Mouse (Mus musculus): ENCODE measurements around the gene Snw1. TPM values are rescaled to one million over a fixed set of nuclear protein-coding genes. Genes with fewer than 3 reads are reported as not detected.

Gene Snw1
- total and polyA plus RNA-seq, 2 experiments from 2014 or later: 25.5 to 88.7 TPM

DNA sequence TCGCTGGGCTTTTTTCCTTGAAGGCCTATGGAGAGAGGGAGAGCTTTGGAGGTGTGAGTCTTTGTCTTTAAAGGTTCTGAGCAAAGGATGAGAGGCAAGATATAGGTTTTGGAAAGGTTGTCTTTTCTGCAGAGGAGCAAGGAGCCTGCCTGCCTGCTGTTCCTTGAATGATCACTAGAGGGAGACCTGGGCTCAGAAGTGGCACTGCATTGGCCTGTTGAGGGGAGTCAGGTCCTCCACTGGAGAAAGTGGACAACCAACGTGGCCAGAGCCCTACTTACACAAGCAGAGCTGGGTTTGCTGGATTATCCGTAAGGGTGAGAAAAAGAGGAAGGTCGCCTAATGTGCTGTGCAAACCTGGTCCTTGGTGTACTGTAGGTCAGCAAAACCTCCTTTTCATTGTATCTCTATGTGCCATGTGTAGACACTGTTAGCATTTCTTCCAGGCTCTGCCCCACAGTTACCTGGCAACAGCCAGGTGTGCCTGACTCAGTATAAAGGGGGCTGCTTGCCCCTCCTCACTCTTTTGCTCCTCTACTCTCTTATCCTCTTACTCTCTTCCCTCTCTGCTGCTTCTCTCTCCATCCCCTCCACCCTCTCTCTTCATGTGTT lies 58.8 kb downstream of the Snw1 start:
- H3K36me3 ChIP-seq (ENCODE audit: insufficient read depth, low read length): no peaks in the 10 kb centered on the region
- H3K27me3 ChIP-seq (ENCODE audit: insufficient read depth, low read length): no peaks in the 10 kb centered on the region
- DNase-seq (ENCODE audit: low spot score) (peak; percentile 82), ATAC-seq (peak; percentile 72)
- H3K4me3 ChIP-seq (ENCODE audit: low read length): no peak overlapping the region
- no peaks in the 10 kb centered on the region for H3K9me3 ChIP-seq (ENCODE audit: low read length)
- no peak overlapping the region for H3K9ac ChIP-seq (replicated peaks; ENCODE audit: low read length)
- H3K4me2 ChIP-seq (ENCODE audit: low read depth, low read length): no peak overlapping the region
- WGBS: 26% methylated on average over 4 of the region's 4 CpGs
- H3K27ac ChIP-seq: no peak overlapping the region
- H3K4me1 ChIP-seq (ENCODE audit: insufficient read depth, low read length): no peaks in the 10 kb centered on the region
- peak; percentile 96 for TF ChIP-seq CTCF (IDR thresholded peaks at IDR 0.05; ENCODE audit: low read depth)

DNA sequence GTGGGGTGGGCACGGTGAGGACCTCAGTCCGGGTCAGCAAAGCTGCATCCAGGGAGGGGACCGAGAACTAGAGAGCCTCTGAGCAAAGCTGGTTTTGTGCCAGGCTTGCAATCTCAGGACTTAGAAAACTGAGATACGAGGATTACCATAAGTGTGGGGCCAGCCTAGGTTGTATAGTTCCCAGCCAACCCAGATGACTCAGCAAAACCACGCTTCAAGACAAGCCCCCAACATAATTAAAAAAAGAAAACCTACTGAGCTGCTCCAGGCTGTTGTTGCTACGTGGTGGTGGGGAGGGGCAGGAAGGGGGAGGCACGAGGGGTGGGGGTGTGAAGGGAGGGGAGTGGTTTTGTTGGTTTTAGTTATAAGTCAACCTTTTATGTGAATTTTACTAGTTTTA lies 61.1 kb downstream of the Snw1 start:
- DNase-seq (ENCODE audit: low spot score) (no peak), ATAC-seq (no peak)
- 56% methylated on average over 7 of the region's 7 CpGs for WGBS
- Histone ChIP-seq H3K4me1 (ENCODE audit: insufficient read depth, low read length) (no peaks in the 10 kb centered on the region), H3K4me3 (ENCODE audit: low read length) (no peak overlapping the region), H3K36me3 (ENCODE audit: insufficient read depth, low read length) (no peaks in the 10 kb centered on the region), H3K27ac (no peak overlapping the region), H3K4me2 (ENCODE audit: low read depth, low read length) (no peak overlapping the region), H3K27me3 (ENCODE audit: insufficient read depth, low read length) (no peaks in the 10 kb centered on the region), H3K9me3 (ENCODE audit: low read length) (no peaks in the 10 kb centered on the region), H3K9ac (replicated peaks; ENCODE audit: low read length) (no peak overlapping the region)
- no peak for TF ChIP-seq CTCF (IDR thresholded peaks at IDR 0.05; ENCODE audit: low read depth)

DNA sequence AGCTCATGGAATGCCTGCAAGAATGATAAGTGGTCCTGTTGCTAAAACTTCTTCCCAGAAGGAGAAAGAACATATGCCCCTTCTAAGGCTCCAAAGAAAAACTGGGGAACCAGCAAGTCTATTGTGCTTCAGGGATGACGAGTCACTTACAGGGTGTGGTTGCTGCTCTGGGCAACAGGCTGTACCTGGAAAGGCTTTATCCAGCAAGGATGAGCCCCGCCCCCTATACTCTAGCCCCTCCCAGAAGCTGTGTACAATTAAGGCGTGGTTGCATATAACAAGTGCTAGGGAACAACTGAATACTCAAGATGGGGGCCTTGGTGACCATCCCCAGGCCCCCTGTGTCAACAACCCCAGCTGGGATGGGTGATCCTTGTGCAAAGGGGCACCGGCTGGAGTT lies 63.0 kb downstream of the Snw1 start:
- Histone ChIP-seq H3K9ac (replicated peaks; ENCODE audit: low read length) (no peak overlapping the region), H3K36me3 (ENCODE audit: insufficient read depth, low read length) (no peaks in the 10 kb centered on the region), H3K27me3 (ENCODE audit: insufficient read depth, low read length) (no peaks in the 10 kb centered on the region), H3K9me3 (ENCODE audit: low read length) (no peaks in the 10 kb centered on the region), H3K27ac (no peak overlapping the region), H3K4me1 (ENCODE audit: insufficient read depth, low read length) (no peaks in the 10 kb centered on the region), H3K4me2 (ENCODE audit: low read depth, low read length) (no peak overlapping the region), H3K4me3 (ENCODE audit: low read length) (no peak overlapping the region)
- DNase-seq (ENCODE audit: low spot score): no peak
- ATAC-seq: no peak
- no peak for TF ChIP-seq CTCF (IDR thresholded peaks at IDR 0.05; ENCODE audit: low read depth)
- WGBS: 85% methylated on average over 4 of the region's 4 CpGs

DNA sequence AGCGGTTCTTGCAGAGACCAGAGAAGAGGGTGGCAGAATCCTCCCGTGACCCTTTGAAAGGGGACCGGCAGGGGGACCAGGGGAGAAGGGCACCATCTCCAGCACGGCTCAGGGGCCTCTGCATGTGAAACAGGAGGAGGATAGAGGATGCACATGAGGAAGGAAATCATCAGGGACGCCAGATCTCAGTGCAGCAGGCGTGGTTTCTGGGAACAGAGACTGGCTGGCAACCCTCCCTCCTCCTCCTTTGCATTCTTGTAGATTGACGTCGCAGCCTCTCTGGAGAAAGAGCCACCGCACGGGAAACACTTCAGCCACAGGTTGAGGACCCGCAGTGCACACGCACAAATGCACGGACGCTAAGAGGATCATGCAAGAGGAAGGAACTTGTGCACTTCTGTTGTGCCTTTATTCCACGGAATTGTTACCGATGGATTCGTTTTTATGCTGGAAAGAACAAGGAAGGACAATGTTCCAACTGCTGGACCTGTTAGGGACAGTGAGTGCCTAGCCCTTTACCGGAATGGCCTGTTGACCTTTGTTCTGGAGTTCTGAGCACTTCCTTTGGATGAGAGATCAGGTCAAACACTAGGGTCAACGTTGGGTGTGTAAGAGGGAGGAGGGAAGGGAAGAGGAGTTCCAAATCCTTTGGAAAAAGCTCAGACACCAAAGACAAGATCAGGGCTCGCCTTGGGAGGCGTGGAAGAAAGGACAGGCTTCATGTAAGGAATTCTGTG lies 64.0 kb downstream of the Snw1 start:
- DNase-seq (ENCODE audit: low spot score): no peak
- Histone ChIP-seq H3K4me3 (ENCODE audit: low read length) (no peak overlapping the region), H3K27me3 (ENCODE audit: insufficient read depth, low read length) (no peaks in the 10 kb centered on the region), H3K4me2 (ENCODE audit: low read depth, low read length) (peak overlapping the region; percentile 29), H3K36me3 (ENCODE audit: insufficient read depth, low read length) (no peaks in the 10 kb centered on the region), H3K9me3 (ENCODE audit: low read length) (no peaks in the 10 kb centered on the region), H3K9ac (replicated peaks; ENCODE audit: low read length) (no peak overlapping the region), H3K4me1 (ENCODE audit: insufficient read depth, low read length) (no peaks in the 10 kb centered on the region), H3K27ac (no peak overlapping the region)
- 37% methylated on average over 21 of the region's 21 CpGs for WGBS
- ATAC-seq: no peak
- TF ChIP-seq CTCF (IDR thresholded peaks at IDR 0.05; ENCODE audit: low read depth): no peak

DNA sequence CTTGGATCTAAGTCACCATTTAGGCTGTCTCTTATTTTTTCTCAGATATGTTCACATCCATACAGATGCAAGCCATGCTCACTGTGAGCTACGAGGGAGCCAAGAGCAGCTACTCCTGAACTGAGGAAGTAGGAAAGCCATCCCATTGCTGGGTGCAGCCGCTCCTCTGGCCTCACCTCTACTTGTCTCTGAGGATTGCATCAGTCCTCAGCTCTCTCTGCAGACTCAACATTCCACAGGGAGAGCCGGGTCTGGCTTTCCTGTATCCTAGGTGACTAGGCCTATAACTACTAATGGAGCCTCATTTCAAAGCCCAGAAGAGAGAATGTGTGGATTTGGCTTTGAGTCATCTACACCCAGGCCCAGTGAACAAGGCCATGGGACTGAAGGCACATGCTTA lies 66.4 kb downstream of the Snw1 start:
- Histone ChIP-seq H3K27me3 (ENCODE audit: insufficient read depth, low read length) (no peaks in the 10 kb centered on the region), H3K4me3 (ENCODE audit: low read length) (no peak overlapping the region), H3K27ac (no peak overlapping the region), H3K9me3 (ENCODE audit: low read length) (no peaks in the 10 kb centered on the region), H3K4me2 (ENCODE audit: low read depth, low read length) (no peak overlapping the region), H3K4me1 (ENCODE audit: insufficient read depth, low read length) (no peaks in the 10 kb centered on the region), H3K36me3 (ENCODE audit: insufficient read depth, low read length) (no peaks in the 10 kb centered on the region), H3K9ac (replicated peaks; ENCODE audit: low read length) (no peak overlapping the region)
- no peak for TF ChIP-seq CTCF (IDR thresholded peaks at IDR 0.05; ENCODE audit: low read depth)
- DNase-seq (ENCODE audit: low spot score): no peak
- WGBS: 69% methylated on average over 3 of the region's 3 CpGs
- no peak for ATAC-seq

DNA sequence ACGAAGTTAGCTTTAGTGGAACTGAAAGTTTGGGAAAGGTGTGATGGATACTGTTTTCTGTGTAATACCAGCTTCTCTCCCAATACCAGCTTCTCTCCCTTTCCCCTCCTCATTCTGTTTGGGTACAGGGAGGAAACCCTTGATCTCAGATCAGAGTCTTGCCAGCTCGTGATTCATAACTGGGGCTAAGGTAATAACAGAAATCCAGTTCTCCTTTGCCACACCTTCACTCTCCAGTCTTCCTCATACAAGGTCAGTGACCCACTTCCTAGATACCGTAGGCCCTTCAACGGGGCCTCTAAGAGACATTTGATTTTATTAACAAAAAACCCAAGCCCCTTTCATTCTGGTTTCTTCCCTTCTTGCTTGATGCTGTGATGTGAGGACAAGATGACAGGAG lies 66.9 kb downstream of the Snw1 start:
- Histone ChIP-seq H3K9me3 (ENCODE audit: low read length) (no peaks in the 10 kb centered on the region), H3K36me3 (ENCODE audit: insufficient read depth, low read length) (no peaks in the 10 kb centered on the region), H3K9ac (replicated peaks; ENCODE audit: low read length) (no peak overlapping the region), H3K27ac (no peak overlapping the region), H3K4me3 (ENCODE audit: low read length) (no peak overlapping the region), H3K4me2 (ENCODE audit: low read depth, low read length) (no peak overlapping the region), H3K4me1 (ENCODE audit: insufficient read depth, low read length) (no peaks in the 10 kb centered on the region), H3K27me3 (ENCODE audit: insufficient read depth, low read length) (no peaks in the 10 kb centered on the region)
- 93% methylated on average over 4 of the region's 4 CpGs for WGBS
- DNase-seq (ENCODE audit: low spot score) (no peak), ATAC-seq (no peak)
- no peak for TF ChIP-seq CTCF (IDR thresholded peaks at IDR 0.05; ENCODE audit: low read depth)

DNA sequence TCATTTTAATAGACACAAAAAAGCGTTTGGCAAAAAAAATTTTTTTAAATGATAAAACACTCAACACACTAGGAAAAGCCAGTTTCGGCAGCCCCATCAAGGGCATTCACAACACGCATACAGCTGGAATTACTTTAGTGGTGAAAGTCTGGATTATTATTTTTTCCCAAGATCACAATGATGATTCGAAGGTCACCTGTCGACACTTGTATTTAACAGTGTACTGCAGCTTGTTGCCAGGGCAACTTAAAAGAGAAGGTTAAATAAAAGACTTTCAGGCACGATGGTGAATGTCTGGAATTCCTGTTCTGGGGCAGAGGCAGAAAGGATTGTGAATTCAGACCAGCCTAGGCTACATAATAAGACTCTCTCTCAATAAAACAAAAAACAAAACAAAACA lies 70.2 kb downstream of the Snw1 start:
- no peak for ATAC-seq
- H3K27me3 ChIP-seq (ENCODE audit: insufficient read depth, low read length): no peaks in the 10 kb centered on the region

More for the DNA sequence above, 70.2 kb downstream of the Snw1 start:
- no peak overlapping the region for H3K27ac ChIP-seq
- TF ChIP-seq CTCF (IDR thresholded peaks at IDR 0.05; ENCODE audit: low read depth): no peak
- no peak for DNase-seq (ENCODE audit: low spot score)
- H3K9me3 ChIP-seq (ENCODE audit: low read length): no peaks in the 10 kb centered on the region
- no peak overlapping the region for H3K9ac ChIP-seq (replicated peaks; ENCODE audit: low read length)
- WGBS: 59% methylated on average over 6 of the region's 6 CpGs
- H3K4me3 ChIP-seq (ENCODE audit: low read length): no peak overlapping the region
- H3K4me1 ChIP-seq (ENCODE audit: insufficient read depth, low read length): no peaks in the 10 kb centered on the region
- no peaks in the 10 kb centered on the region for H3K36me3 ChIP-seq (ENCODE audit: insufficient read depth, low read length)
- H3K4me2 ChIP-seq (ENCODE audit: low read depth, low read length): no peak overlapping the region

Measured in hindbrain, postnatal 0 days (tissue).